Mouse (Mus musculus): ENCODE data around the gene Syde2.
A peak's percentile ranks its signal among the peaks of the same experiment; 100 is the strongest.

Syde2 gene

DNA sequence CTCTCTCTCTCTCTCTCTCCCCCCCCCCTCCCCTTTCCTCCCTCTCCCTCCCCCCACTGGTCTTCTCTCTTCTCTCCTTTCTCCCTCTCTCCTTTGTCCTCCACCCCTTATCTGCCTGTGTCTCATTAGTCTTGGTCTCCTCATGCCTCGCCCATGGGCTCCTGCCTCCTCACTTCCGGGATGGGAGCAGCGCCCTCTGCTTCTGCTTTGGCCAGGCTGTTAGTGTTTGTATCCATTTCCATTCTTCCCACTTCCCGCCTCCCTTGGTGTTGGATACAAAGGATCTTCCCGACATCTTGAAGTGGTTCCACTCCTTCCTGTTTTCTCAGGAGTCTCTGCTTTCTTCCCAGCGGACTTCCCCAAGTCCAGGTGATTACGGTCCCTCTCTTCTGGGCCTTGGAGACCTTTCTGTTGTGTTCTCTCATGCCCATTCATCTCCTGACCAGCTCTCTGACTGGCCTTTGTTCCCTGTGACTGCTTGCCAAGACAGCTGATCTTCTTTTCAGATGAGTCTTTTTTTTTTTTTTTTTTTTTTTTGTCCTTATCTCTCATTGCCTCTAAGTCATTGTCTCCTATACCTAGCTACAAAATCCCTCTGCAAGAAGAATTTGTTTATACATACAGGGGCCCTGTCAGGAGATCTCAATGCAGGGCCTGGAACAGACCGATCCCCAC, 24.0 kb downstream of the Syde2 start:
- no peak for DNase-seq (ENCODE audit: low read depth)

DNA sequence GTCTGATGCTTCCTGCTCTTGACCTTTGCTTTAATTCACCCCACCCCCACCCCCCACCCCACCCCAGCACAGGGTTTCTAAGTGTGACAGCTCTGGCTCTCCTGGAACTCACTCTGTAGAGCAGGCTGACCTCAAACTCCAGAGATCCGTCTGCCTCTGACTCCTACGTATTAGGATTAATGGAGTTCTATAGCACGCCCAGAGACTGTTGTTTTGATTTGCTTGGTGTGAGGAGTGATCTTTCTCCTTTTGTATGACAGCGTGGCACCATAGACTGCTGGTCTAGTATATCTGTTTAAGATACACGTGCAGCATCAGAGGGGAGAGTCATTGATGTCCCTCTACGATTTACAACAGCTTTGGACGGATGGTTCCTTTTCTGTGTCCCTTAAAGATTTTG, 25.8 kb downstream of the Syde2 start:
- DNase-seq (ENCODE audit: low read depth), result no peak

DNA sequence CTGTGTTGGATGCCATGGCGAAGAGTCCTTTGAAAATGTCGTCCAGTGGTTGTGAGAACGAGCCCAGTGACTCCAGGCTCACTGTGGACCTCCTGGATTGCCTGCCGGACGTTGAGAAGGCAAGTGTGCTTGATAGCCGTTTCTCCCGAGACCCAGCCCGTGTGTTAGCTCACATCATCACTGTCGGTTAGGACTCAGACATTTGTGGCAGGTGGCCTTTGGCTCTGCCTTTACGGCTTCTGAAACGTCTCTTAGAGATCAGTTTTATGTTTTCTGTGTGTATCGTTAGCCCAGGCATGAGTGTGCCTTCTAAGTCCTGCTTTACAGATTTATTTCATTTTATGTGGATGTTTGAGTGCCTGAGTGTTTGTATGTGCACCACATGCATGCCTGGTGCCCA, 26.7 kb downstream of the Syde2 start:
- no peak for DNase-seq (ENCODE audit: low read depth)

DNA sequence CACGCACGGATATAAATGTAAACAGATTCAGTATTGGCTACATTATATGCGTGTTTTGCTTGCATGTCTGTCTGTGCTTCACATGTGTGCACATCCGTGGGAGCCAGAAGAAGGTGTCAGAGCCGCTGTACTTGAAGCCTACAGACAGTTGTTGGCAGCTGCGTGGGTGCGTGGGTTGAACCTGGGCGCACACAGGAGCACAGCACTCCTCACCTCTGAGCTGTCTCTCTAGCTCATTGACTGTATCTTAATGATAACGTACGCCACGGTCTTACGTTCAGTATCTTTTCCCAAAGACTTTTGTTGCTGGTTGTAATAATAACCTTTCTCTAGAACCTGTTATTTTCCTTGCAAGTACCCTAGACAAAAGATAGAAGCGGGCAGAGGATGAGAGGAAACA, 29.3 kb downstream of the Syde2 start:
- no peak for DNase-seq (ENCODE audit: low read depth)

DNA sequence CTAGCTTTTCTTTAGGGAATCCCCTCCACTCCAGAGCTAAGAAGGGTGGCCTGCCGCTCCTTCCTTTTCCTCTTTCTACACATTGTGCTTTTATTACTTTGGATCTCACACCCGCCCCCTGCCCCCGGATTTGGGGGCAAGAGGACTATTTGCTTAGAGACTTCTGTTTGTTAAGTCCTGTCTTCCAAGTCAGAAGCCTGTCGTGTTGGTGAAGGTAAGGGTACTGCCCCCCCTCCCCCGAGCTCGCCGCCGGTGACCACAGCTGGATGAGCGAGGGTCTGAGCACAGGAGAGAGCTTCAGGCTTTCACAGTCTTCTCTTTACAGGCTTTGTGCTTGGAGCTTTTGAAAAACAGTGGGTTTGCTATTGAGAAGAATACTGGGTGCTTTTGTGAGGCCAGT, 29.9 kb downstream of the Syde2 start:
- no peak for DNase-seq (ENCODE audit: low read depth)

DNA sequence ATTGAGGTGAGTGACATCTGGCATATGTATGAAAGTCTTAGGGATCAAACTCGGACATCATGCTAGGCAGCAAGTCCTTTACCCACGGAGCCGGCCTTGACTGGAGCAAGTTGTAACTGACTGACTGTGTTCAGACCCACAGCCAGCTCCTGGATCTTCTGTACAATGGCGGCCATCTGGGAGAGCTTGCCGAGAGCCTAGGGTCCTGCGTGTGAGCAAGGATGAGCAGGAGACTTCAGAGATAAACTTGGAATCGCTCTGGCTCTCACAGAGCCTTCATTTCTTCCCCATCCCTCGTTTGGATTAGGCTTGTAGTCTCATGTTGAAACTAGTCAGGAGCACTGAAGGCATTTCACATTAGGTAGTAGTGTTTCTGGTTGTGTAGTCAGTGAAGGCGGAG, 34.6 kb downstream of the Syde2 start:
- DNase-seq (ENCODE audit: low read depth), result no peak

DNA sequence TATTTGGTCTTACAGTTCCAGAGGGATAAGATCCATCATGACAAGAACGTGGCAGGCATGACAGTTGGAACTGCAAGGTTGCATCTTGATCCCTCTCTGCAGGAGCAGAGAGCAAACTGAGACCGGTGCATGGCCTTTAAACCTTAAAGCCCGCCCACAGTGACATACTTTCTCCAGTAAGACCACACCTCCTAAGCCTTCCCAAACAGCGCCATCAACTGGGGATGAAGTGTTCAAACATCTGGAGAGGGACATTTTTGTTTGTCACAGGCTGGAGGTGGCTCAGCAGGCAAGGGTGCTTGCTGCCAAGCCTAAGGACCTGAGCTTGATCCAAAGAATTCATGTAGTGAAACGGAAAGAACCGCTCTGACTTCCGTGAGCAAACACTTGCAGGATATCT, 37.1 kb downstream of the Syde2 start:
- DNase-seq (ENCODE audit: low read depth), result no peak

DNA sequence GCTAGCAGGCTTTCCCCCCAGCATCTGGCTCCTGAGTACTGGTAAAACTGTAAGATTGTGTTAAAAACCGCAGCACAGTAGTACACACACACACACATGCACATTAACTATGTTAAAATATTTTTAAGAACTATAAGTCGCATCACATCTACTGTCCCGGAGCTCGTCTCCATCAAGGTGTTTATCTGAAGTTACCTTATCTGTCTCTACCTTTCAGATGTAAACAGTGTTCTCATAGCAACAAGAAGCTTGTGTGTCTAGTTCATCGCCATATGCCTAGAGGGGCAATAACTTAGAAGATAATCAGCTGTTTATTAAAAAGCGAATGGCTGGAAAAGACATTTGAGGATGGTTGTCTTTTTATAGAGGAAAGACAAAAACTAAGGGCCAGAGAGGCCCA, 37.8 kb downstream of the Syde2 start:
- DNase-seq (ENCODE audit: low read depth), result no peak

DNA sequence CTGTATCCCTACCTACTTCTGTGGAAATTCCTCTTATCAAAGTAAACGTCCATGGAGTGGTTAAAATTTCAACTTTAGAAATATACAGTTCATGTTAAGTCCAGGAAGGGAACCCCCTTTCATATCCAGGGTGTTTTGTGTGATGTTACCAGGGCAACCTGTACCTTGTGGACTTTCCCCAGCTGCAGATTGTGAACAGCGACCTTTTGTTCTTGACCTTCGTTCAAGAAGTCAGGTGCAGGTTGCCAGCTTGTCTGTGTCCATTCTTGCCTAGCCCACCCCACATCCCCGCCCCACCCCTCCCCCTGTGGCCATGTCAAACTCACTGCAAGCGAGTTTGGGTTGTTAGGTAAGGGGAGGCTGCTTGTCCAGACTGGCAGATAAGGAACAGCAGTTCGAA, 39.4 kb downstream of the Syde2 start:
- no peak for DNase-seq (ENCODE audit: low read depth)

DNA sequence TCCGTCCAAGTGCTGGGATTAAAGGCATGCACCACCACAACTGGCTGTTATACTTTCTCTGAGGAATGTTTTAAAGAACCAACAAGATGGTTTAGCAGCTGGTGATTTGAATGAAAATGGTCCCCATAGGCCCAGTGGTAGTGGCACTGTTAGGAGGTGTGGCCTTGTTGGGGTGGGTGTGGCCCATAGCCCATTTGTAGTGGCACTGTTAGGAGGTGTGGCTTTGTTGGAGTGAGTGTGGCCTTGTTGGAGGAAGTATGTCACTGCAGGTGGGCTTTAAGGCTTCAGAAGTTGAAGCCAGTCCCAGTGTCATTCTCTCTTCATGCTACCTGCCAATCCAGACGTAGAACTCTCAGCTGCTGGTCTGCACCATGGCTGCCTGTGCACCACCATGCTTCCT, 40.7 kb downstream of the Syde2 start:
- no peak for DNase-seq (ENCODE audit: low read depth)

DNA sequence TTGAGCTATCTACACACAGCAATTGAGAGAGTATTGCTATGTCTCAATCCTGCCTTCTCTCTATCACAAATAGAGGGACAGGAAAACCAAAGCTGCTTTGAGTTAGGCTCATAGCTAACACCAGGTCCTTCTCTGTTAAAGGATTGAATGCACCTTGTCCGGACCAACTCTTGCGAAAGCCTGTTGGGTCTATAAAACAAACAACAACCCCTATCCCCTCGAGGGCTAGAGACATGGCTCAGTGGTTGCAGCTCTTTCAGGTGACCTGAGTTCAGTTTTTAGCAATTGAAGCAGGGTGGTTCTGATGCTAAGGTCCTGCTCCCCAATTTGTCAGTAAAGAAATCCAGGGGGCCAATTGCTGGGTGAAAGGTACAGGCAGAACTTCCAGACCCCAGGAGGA, 41.6 kb downstream of the Syde2 start:
- DNase-seq (ENCODE audit: low read depth), result no peak

DNA sequence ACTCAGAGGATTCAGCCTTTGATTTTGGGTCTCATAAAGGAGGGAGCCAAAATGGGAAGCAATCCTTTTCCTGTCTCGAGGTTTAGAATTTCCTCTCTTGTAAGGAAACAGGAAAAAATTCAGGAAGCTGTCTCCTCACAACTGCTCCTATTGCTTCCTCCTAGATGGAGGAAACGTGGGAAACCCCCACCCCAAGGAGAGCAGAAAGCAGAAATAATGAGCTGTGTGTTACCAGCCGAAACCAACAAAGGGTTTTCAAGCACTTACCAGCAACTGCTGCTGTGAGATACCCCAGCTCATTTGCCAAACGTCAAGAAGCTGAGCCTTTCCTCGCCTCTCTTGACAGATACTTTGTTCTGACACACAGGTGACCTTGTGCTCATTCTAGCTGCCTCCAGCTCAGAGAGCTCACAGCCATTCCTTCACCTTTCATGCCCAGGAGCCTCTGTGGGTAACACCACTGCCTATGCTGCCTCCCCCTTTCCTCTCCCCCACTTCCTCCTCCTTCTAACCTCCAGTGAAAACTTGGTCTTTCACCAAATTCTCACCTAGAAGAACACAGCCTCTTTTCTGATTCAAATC, 42.7 kb downstream of the Syde2 start:
- no peak for DNase-seq (ENCODE audit: low read depth)

DNA sequence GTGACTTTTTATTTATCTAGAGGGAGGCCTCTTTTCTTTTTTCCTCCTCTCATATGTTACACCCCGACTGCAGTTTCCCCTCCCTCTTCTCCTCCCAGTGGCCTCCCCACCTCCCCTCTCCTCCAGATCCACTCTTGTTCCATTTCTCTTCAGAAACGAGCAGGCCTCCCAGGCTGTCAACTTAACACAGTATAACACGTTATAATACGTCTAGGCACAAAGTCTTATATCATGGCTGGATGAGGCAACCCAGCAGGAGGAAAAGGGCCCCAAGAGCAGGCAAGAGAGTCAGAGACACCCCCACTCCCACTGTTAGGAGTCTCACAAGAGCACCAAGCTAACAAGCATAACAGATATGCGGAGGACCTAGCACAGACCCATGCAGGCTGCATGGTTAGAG, 45.3 kb downstream of the Syde2 start:
- no peak for DNase-seq (ENCODE audit: low read depth)

DNA sequence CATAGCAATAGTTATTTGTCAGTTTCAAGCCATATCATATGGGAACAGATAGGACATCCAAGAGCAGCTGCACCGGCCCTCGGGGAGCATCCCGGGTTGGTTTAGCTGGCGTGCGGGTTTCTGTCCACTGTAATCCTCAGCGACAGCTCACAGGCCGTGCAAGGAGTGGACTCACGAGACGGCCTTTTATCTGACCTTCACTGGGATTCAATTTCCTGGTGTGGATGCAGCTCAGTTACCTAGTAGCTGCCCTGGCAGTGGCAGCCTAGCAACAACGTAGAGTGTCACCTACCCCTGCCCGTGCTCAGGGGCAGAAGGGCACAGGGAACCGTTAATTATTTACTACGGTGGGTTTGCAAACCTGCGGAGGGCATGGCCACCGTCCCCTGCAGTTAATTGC, 50.2 kb downstream of the Syde2 start:
- no peak for DNase-seq (ENCODE audit: low read depth)

DNA sequence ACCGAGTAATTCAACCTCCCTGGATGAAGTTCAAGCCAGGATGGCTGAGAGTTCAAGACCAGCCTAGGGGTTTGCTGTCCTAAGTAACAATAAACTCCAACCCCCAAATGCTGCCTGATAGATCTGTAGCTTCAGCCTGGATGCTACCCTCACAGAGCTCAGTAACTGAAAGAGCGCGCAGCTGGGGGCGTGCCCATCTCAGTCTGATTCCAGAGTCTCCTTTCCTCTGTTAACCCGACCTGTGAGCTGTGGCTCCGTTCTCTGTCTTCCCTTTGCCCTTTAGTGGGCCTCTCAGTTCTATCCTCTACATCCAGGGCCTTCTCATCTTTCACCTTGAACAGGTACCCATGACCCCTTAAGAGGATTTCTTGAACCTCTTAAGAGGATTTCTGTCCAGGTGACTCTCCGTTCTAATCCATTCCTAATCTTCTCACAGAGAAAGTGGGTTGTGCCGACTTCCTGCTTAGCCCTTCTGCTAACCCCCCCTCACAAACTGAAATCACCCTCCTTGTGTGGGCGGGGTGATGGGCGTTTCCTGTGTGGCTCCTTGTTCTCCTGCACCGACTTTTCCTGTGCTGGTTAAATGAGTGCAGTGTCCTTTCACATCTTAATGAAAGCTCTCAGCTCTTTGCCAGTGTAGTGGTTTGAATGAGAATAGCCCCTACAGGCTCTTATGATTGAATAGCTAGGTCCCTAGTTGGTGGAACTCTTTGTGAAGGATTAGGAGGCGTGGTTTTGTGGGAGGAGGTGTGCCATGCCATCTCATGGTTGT, 51.6 kb downstream of the Syde2 start:
- DNase-seq (ENCODE audit: low read depth), result no peak

DNA sequence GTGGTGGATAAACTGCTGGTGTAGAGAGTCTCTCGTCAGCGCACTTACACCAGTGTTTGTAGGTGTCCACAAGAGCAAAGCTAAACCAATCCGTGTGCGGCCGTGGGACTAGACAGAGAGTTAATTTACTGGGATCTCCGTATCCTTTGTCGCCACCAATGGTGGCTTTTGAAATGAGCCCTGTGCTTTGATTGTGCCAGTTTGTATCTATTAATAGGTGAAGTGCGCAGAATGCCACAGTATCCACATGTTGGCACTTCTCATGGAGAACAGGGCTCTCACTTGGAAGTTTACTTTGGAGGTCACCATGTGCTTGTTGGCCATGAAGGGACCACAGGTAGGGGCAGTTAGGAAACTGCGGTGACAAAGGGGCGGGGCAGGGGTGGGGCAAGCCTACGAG, 53.7 kb downstream of the Syde2 start:
- DNase-seq (ENCODE audit: low read depth), result no peak

DNA sequence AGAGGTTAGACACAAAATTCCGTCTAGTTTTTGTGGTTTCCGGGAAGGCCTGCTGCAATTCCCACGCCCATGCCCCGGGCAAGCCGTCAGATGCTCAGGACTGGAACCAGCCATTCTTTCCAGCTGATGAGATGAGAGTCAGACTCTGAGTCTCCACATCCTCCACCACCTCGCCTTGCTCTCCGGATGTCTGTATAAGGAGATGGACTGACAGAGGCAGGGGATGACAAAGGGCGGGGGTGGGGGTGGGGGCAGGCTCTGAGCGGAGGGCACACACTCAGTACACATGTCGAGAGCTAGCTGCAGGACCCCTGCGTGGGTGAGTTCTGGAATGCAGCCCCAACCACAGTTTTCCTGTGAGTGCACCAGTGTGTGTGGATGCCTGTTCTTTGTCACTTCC, 57.3 kb downstream of the Syde2 start:
- DNase-seq (ENCODE audit: low read depth), result no peak

DNA sequence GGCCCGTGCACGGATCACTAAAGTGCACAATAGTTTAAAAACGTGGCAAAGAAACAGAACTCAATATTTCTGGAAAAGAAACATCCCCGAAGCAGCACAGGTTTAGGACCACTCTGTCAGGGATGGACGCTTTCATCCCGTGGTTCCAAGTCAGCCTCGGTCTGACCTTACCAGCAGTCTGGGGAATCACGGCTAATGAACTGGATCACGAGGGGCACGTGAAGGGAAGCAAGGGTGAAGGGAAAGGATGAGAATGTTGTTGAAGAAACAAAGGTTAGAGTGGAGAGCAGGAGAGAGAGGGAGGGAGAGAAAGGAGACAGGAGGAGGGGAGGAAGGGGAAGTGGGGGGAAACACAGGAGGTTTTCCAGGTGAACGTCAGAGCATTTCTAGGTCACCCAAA, 58.4 kb downstream of the Syde2 start:
- DNase-seq (ENCODE audit: low read depth), result no peak

DNA sequence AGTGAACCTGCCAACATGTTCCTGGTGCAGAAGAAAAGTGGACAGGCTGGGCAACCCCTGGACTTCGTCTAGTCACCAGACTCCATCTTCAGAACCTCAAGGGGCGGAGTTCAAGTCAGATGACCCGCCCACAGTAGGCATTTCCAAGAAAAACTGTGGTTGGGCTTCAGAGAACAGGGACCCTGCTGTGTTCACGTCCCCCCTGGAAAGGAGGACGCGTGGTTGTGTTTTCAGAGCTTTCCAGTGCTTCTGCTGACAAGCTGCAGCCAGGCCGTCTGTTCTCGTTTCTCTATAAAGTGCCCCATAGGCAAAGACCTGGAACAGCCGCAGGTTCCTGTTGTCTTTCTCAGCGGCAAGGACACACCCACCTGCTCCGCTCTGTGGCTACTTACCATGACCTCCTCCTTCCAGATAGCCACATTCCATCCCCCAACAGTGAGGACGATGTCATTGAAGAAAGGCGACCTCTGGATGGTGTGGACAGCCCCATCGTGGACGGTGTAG, 60.1 kb downstream of the Syde2 start:
- peak; percentile 22 for DNase-seq (ENCODE audit: low read depth)

DNA sequence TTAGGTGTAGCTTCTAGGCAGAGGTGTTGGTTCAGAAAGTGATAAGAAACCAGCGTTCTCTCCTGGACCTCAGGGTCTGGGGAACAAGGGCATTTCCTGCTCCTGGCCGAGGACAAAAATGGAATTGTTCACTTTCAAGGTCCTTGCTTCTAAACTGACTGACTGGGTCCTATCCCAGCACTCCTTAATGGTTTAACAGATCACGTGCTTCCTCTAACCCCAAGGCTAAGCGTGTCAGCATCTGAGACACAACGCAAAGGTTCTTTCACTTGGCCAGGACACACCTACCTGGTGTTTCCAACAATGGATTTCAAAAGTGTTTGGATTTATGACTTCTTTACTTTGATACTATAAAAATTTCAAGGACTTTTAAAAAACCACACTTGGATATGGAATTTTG, 62.3 kb downstream of the Syde2 start:
- DNase-seq (ENCODE audit: low read depth), result no peak

DNA sequence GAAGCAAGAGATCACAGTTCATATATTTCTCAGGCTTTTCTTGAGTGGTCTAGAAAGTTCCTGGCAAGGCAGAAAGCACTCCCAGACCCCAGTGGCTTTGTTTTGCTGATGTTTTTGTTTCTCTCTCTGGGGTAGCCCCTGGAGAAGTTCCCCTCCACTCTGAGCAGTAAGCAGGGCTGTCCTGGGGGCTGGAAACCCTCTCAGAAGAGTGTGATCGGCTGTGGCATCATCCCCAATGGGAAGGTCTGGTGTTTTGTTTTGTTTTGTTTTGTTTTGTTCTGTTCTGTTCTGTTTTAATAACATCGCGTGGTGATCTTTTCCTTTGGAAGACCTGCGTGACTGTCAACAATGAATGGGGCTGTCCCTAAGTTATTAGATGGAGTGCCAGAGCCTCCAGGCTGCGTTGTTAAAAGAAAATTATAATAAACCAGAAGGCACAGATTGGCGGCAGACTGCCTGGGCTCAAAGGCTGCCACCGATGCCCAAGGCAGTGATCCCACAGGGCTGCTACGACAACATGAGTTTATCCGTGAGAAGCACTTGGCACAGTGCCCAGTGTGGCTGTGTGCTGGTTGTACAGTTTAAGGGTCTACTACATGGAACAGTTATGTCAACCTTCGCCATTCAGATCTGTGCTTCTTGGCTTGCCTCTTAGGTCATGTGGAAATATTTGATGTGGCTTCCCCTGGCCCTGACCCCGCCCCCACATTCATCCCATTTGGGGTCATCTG, 63.8 kb downstream of the Syde2 start:
- no peak for DNase-seq (ENCODE audit: low read depth)

DNA sequence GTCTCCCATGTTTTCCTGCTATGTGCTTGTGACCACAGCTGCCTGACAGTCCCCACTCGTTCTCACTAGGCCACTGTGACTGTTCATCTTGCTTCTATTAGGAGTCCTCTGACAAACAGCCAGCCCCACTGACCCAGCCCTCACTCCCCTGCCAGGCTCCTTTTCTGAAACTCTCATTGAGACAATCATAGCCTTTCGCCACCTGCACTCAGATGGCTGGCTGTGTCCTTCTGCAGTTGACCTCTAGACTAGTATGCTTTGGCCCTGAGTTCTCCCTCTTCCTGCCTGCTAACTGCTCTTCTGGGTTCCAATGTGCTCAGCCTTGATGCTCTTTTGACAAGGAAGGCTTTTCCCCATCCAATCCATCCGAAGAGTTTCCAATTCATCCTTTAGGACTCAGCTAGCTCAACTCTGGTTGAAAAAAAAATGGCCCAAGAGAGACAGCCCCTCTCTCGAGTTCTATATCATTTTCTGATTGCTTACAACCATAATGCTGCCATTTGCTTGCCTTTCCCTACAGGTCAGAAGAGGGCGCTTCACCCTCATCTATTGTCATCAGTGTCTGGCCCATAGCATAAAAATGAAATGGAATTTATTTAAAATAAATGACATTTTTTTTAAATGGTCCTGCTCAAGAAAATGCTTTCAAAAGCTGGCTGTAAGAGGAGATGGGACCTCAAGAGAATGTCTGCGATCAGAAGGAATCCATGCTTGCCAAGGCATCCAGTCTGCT, 65.6 kb downstream of the Syde2 start:
- DNase-seq (ENCODE audit: low read depth), result no peak
